Mouse (Mus musculus) midbrain, embryonic 12.5 days (tissue): ENCODE results near the gene Hs3st4. TPM values are rescaled to one million over a fixed set of nuclear protein-coding genes. Genes with fewer than 3 reads are reported as not detected.

Experiments used
- ATAC-seq: fragments of 200-750 bp; cut with Nextera tagmentation; 2 replicates; pipeline ENCODE4 v1.8.0; 2017; ENCODE audit warnings: low read depth, moderate TSS enrichment, moderate library complexity; ENCODE audit not compliant: low FRiP score
- H3K27ac ChIP-seq: fragments of 300-500 bp; sonication (generic); replicated peaks from 2 replicates; pipeline ENCODE4 v1.5.1; 2016; ENCODE audit warnings: mild to moderate bottlenecking
- H3K27me3 ChIP-seq: fragments of 300-500 bp; sonication (generic); 2 replicates; pipeline ENCODE4 v1.6.1; 2016; ENCODE audit warnings: mild to moderate bottlenecking
- H3K36me3 ChIP-seq: fragments of 300-500 bp; sonication (generic); 2 replicates; pipeline ENCODE4 v1.6.1; 2016
- H3K4me1 ChIP-seq: fragments of 300-500 bp; sonication (generic); 2 replicates; pipeline ENCODE4 v1.6.1; 2016
- H3K4me2 ChIP-seq: fragments of 300-500 bp; sonication (generic); replicated peaks from 2 replicates; pipeline ENCODE4 v1.6.1; 2016; ENCODE audit warnings: mild to moderate bottlenecking, moderate library complexity
- H3K4me3 ChIP-seq: fragments of 300-500 bp; sonication (generic); 2 replicates; pipeline ENCODE4 v1.5.1; 2016; ENCODE audit warnings: mild to moderate bottlenecking
- H3K9ac ChIP-seq: fragments of 300-500 bp; sonication (generic); replicated peaks from 2 replicates; pipeline ENCODE4 v1.6.1; 2016; ENCODE audit warnings: mild to moderate bottlenecking, moderate library complexity
- H3K9me3 ChIP-seq: fragments of 300-500 bp; sonication (generic); 2 replicates; pipeline ENCODE4 v1.6.1; 2016; ENCODE audit warnings: mild to moderate bottlenecking
- WGBS: fragments of 180-500 bp; shearing (Covaris S2); methylation state at CpG from one replicate; pipeline ENCODE4 v1.1.7; 2016; 5-methylcytosine and 5-hydroxymethylcytosine counted together
- polyA plus RNA-seq: library from polyadenylated mRNA; unstranded; fragments of >200 nt; fragmentation: Nextera tagmentation; extraction: Ambion mirVana; gene quantifications from 2 replicates; pipeline ENCODE4 v1.2.1, GENCODE M21; 2016

Gene Hs3st4
- polyA plus RNA-seq, 1 experiment from 2014 or later = 1.2 TPM

- H3K9me3 ChIP-seq = 0 out of 2 replicates have a peak, but pooled peaks cover 4% of the 10 kb centered on the region
- H3K9ac ChIP-seq = no peak overlapping the region
- H3K4me2 ChIP-seq = no peak overlapping the region
- H3K36me3 ChIP-seq = no peaks in the 10 kb centered on the region
- no peak overlapping the region for H3K4me3 ChIP-seq
- no peak overlapping the region for H3K27ac ChIP-seq
- H3K4me1 ChIP-seq = no peaks in the 10 kb centered on the region
- no peak for ATAC-seq
- WGBS = 84% methylated on average over 5 of the region's 5 CpGs
- H3K27me3 ChIP-seq = no peaks in the 10 kb centered on the region
Observed at GRCm38 (mm10) chr7:124026908-124027307, 44.2 kb downstream of the Hs3st4 start.

GRCm38 (mm10) chr7:124032236-124032635, 49.6 kb downstream of the Hs3st4 start:
- H3K27me3 ChIP-seq = no peaks in the 10 kb centered on the region
- no peak overlapping the region for H3K27ac ChIP-seq
- ATAC-seq = no peak
- 31% methylated on average over 2 of the region's 2 CpGs for WGBS
- no peak overlapping the region for H3K4me2 ChIP-seq
- no peak overlapping the region for H3K9ac ChIP-seq
- 0 out of 2 replicates have a peak, but pooled peaks cover 4% of the 10 kb centered on the region for H3K9me3 ChIP-seq
- no peaks in the 10 kb centered on the region for H3K4me1 ChIP-seq
- H3K36me3 ChIP-seq = no peaks in the 10 kb centered on the region
- H3K4me3 ChIP-seq = no peak overlapping the region

- Histone ChIP-seq H3K4me3 (no peak overlapping the region), H3K4me1 (peaks cover 3% of the 10 kb centered on the region; the same call in 1 of the 2 replicates), H3K27ac (no peak overlapping the region), H3K27me3 (no peaks in the 10 kb centered on the region), H3K9ac (no peak overlapping the region), H3K9me3 (0 out of 2 replicates have a peak, but pooled peaks cover 4% of the 10 kb centered on the region), H3K36me3 (no peaks in the 10 kb centered on the region), H3K4me2 (no peak overlapping the region)
- ATAC-seq = no peak
- WGBS = 68% methylated on average over 2 of the region's 2 CpGs
Observed at GRCm38 (mm10) chr7:124033332-124033731, 50.7 kb downstream of the Hs3st4 start.

- ATAC-seq = no peak
- Histone ChIP-seq H3K27me3 (no peaks in the 10 kb centered on the region), H3K4me2 (no peak overlapping the region), H3K4me3 (no peak overlapping the region), H3K27ac (no peak overlapping the region), H3K9me3 (no peaks in the 10 kb centered on the region), H3K36me3 (no peaks in the 10 kb centered on the region), H3K9ac (no peak overlapping the region), H3K4me1 (peaks cover 3% of the 10 kb centered on the region; the same call in 1 of the 2 replicates)
- 39% methylated on average over 5 of the region's 5 CpGs for WGBS
Observed at GRCm38 (mm10) chr7:124037281-124037700, 54.6 kb downstream of the Hs3st4 start.

- no peak overlapping the region for H3K4me3 ChIP-seq
- no peak overlapping the region for H3K9ac ChIP-seq
- peaks cover 3% of the 10 kb centered on the region for H3K4me1 ChIP-seq
- WGBS = 82% methylated on average over 5 of the region's 5 CpGs
- H3K27me3 ChIP-seq = no peaks in the 10 kb centered on the region
- no peaks in the 10 kb centered on the region for H3K36me3 ChIP-seq
- H3K9me3 ChIP-seq = no peaks in the 10 kb centered on the region
- H3K4me2 ChIP-seq = no peak overlapping the region
- ATAC-seq = no peak
- H3K27ac ChIP-seq = no peak overlapping the region
Observed at GRCm38 (mm10) chr7:124039142-124039541, 56.5 kb downstream of the Hs3st4 start.

GRCm38 (mm10) chr7:124047382-124047781, 64.7 kb downstream of the Hs3st4 start:
- no peaks in the 10 kb centered on the region; the same call in 1 of the 2 replicates for H3K4me1 ChIP-seq
- ATAC-seq = no peak
- no peaks in the 10 kb centered on the region for H3K36me3 ChIP-seq
- no peaks in the 10 kb centered on the region for H3K9me3 ChIP-seq
- H3K4me3 ChIP-seq = no peak overlapping the region
- H3K9ac ChIP-seq = no peak overlapping the region
- no peaks in the 10 kb centered on the region for H3K27me3 ChIP-seq
- no peak overlapping the region for H3K4me2 ChIP-seq
- H3K27ac ChIP-seq = no peak overlapping the region

- Histone ChIP-seq H3K4me1 (no peaks in the 10 kb centered on the region), H3K9me3 (no peaks in the 10 kb centered on the region), H3K27ac (no peak overlapping the region), H3K36me3 (no peaks in the 10 kb centered on the region), H3K4me3 (no peak overlapping the region), H3K27me3 (no peaks in the 10 kb centered on the region), H3K9ac (no peak overlapping the region), H3K4me2 (no peak overlapping the region)
- 59% methylated on average over 1 of the region's 1 CpGs for WGBS
- ATAC-seq = no peak
Observed at GRCm38 (mm10) chr7:124048971-124049370, 66.3 kb downstream of the Hs3st4 start.

- no peaks in the 10 kb centered on the region for H3K27me3 ChIP-seq
- H3K9me3 ChIP-seq = no peaks in the 10 kb centered on the region
- 94% methylated on average over 5 of the region's 5 CpGs for WGBS
- no peak overlapping the region for H3K4me3 ChIP-seq
- H3K27ac ChIP-seq = no peak overlapping the region
- no peak for ATAC-seq
- no peaks in the 10 kb centered on the region for H3K4me1 ChIP-seq
- no peak overlapping the region for H3K9ac ChIP-seq
- H3K4me2 ChIP-seq = no peak overlapping the region
- H3K36me3 ChIP-seq = no peaks in the 10 kb centered on the region
Observed at GRCm38 (mm10) chr7:124050421-124050820, 67.8 kb downstream of the Hs3st4 start.

GRCm38 (mm10) chr7:124083741-124084140, 101.1 kb downstream of the Hs3st4 start:
- no peaks in the 10 kb centered on the region for H3K4me1 ChIP-seq
- H3K9me3 ChIP-seq = no peaks in the 10 kb centered on the region
- H3K36me3 ChIP-seq = no peaks in the 10 kb centered on the region
- no peak overlapping the region for H3K4me2 ChIP-seq
- H3K4me3 ChIP-seq = no peak overlapping the region
- H3K27me3 ChIP-seq = no peaks in the 10 kb centered on the region
- H3K27ac ChIP-seq = no peak overlapping the region
- H3K9ac ChIP-seq = no peak overlapping the region
- no peak for ATAC-seq
- WGBS = 85% methylated on average over 1 of the region's 1 CpGs

- H3K27ac ChIP-seq = no peak overlapping the region
- H3K9me3 ChIP-seq = no peaks in the 10 kb centered on the region
- no peak overlapping the region for H3K9ac ChIP-seq
- H3K4me3 ChIP-seq = no peak overlapping the region
- ATAC-seq = no peak
- no peaks in the 10 kb centered on the region for H3K4me1 ChIP-seq
- no peaks in the 10 kb centered on the region for H3K36me3 ChIP-seq
- no peaks in the 10 kb centered on the region for H3K27me3 ChIP-seq
- no peak overlapping the region for H3K4me2 ChIP-seq
- 3% methylated on average over 2 of the region's 2 CpGs for WGBS
Observed at GRCm38 (mm10) chr7:124129019-124129418, 146.3 kb downstream of the Hs3st4 start.

GRCm38 (mm10) chr7:124131312-124131711, 148.6 kb downstream of the Hs3st4 start:
- Histone ChIP-seq H3K9me3 (no peaks in the 10 kb centered on the region), H3K4me3 (no peak overlapping the region), H3K4me1 (no peaks in the 10 kb centered on the region), H3K36me3 (no peaks in the 10 kb centered on the region), H3K9ac (no peak overlapping the region), H3K27ac (no peak overlapping the region), H3K27me3 (no peaks in the 10 kb centered on the region), H3K4me2 (no peak overlapping the region)
- WGBS = 64% methylated on average over 7 of the region's 7 CpGs
- ATAC-seq = no peak

GRCm38 (mm10) chr7:124136133-124136532, 153.5 kb downstream of the Hs3st4 start:
- Histone ChIP-seq H3K36me3 (no peaks in the 10 kb centered on the region), H3K4me2 (no peak overlapping the region), H3K27ac (no peak overlapping the region), H3K9me3 (no peaks in the 10 kb centered on the region), H3K4me3 (no peak overlapping the region), H3K4me1 (no peaks in the 10 kb centered on the region), H3K9ac (no peak overlapping the region), H3K27me3 (no peaks in the 10 kb centered on the region)
- WGBS = 82% methylated on average over 5 of the region's 5 CpGs
- ATAC-seq = no peak

- WGBS = 89% methylated on average over 6 of the region's 6 CpGs
- ATAC-seq = no peak
- H3K9ac ChIP-seq = no peak overlapping the region
- no peaks in the 10 kb centered on the region for H3K4me1 ChIP-seq
- no peaks in the 10 kb centered on the region for H3K9me3 ChIP-seq
- H3K27me3 ChIP-seq = no peaks in the 10 kb centered on the region
- no peak overlapping the region for H3K27ac ChIP-seq
- H3K4me3 ChIP-seq = no peak overlapping the region
- H3K4me2 ChIP-seq = no peak overlapping the region
- no peaks in the 10 kb centered on the region for H3K36me3 ChIP-seq
Observed at GRCm38 (mm10) chr7:124141229-124141628, 158.6 kb downstream of the Hs3st4 start.
